Mouse (Mus musculus) hindlimb bud, embryonic 11.5 days (tissue): ENCODE data around the gene Sox9.

ENCODE experiments used
- DNase-seq: peaks from one replicate; pipeline ENCODE4 v3.0.0-alpha.2; 2012; ENCODE audit warnings: low read depth, low spot score; ENCODE audit errors: extremely low spot score

Gene Sox9

DNA sequence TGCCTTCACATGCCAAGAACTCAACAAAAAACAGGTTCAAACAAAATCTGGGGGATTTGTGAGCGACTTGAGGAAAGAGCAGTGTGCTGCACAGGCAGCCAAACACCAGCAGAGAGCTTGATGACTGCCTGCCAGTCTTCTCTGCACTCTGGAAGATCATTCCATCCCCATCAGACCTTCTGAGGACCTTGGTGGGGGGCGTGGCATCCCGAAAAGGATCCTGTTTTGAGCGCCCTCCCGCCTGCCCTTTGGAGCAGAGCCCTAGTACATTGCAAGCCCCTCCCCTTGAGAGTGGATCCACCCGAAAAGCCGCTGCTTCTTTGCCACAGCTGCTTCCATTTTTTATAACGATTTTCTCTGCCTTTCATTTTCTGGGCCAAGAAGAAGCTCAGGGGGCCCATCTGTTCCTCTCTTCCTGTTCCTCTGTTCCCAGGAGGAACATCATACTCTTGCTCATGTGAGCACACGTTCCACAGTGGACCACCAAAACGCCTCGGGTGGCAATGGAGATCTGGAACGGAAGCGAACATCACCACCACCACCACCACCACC, 16.9 kb downstream of the Sox9 start:
- DNase-seq: no peak

DNA sequence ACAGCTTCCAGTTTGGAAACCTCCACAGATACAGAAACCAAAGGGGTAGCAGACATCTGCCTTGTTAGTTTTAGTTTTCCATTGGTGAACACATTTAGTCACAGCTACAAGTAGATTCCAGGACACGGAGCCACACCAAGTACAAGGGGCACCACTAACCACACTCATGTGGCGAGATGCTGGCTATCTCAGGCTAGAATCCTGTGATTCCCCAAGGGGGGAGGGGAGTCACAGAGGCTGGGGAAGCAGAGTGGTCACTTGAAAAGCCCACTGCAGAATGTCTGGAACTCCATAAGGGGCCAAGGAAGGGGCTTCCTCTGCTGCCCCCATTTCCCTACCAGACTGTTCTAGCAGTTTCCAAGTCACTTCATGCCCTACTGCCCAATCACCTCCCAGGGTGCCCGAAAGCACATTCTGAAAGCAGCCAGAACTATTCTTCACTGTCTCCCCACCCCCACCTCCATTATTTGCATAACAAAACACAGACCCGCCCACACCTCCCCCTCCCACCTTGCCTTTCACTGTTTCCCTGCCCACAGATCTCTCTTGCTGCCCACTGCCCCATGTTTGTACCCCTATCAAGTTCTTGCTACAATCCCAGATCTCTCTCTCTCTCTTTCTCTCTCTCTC, 19.3 kb downstream of the Sox9 start:
- DNase-seq: no peak

DNA sequence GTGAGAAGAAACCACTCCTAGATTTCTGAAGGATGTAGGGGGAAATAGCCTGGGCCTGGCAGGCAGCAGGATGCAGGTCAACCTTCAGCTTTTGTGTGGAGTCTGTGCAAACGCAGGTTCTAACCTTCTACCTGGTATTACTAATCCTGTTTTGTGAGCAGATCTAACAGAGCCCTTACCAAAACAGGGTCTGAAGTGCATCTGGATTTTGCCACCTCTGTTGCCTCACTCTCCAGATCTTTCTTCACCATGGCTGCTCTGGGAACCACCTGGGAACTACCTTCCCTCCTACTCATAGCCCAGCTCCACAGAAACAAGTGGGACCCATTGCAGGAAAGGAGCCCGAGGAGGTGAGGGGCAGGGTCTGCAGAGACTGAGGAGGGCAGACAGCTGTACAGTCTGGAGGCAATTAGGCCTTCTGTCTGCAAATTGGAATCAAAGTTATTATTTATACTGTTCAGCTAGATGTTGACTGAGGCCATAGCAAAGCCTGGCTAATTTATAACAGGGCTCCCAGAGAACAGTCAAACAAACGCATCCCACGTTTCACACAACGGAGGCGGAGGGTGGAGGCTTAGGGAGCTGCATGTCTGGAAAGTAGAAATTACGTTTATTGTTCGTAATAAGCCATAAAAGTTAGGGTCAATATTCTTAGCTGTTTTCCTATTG, 25.9 kb downstream of the Sox9 start:
- no peak for DNase-seq

DNA sequence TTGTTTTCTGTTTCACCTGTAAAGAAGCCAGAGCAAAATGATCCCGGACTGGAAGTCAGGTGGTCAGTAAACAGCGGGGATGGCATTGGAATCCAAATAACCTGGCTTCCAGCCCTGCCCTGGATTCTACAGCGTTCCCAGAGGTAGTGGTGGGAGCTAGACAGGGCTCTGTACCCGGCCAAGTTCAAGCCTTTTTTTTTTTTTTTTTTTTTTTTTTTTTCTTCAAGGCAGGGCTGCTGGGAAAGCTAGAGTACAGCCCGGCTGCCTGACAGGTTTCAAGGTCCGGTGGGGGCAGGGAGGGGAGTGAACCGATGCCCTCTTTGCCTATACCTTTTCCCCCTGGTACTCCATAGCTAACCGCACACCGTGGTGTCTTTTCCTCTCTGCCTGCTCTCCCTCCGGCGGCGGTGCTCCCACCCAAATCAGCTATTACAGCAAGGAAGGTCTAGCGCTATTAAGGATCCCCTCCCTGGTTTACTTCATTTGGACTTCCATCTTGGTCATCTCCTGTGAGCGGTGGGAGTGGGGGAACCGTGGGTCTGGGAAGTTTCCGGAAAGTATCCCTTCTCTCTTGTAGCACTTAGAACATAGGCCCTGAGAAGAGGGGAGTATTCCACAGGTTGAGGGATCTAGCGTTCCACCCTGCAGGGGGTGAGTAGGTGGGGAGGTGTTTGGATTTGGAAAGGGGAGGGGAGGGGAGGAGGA, 28.6 kb downstream of the Sox9 start:
- no peak for DNase-seq

DNA sequence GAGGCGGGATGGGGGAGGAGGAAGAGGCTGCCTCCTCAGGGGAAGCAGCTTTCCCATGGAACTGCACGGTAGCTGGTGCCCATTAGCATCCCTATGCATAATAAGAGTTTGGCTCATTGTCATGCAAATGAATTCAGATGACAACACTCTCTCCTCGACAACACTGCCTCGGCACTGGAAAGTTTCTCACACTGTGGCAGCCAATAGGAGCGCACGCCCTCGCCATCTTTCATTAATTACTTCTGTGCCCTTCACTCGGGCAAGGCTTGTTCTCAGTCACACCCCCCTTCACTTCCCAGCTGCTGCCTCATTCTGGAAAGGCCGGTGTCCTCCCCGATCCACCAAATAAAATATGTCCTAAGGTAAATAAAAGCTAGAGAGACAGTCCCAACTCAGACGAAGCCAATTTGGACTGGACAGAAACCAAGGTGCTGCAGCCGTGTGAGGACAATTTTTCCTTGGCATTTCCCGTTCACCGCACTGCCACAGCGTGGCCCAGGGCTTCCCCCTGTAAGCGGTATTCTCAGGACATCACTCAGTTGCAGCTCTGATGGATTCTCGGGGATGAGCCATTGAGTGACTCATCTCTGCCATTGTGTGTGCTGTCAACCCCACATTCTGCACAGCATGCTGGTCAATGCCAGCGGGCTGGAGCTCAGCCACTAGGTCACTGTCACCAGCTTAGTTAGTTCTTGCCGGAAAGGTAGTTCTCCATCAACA, 29.3 kb downstream of the Sox9 start:
- no peak for DNase-seq

DNA sequence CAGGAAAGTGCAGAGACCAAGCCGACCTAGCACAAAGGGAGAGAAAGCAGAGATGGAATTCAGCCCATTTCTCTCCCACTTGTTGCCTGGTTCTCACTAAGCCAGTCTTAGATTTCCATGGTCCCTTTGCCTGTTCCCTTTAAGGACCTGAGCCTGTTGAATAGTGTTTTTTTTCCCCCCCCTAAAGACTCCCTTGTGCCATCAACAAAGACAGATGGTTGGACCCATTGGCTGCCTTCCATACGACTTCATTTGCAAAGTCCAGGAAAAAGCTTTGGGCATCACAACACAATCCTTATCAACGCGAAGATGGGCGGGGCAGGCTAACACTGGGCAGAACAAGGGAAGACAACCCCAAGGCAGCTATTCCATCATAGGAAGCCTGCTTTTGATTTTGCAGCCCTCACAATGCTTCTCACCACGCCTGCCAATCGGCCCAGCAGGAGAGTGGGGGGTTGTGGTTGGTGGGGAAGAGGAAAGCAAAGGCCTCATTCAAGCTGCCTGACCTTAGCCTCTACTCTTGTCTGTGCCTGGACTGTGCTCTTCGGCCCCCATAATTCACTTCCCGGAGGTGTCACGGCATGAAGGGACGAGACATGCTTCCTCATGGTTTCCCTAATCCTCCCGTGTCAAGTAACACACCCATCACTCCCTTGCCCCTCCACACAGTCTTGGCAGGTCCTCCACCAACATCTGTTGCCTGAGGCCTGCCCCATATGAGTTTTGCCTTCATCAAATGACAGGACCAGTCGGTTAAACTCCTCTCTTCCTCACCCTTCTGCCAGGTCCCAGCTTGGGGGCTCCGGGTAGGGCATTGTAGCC, 36.0 kb downstream of the Sox9 start:
- no peak for DNase-seq

DNA sequence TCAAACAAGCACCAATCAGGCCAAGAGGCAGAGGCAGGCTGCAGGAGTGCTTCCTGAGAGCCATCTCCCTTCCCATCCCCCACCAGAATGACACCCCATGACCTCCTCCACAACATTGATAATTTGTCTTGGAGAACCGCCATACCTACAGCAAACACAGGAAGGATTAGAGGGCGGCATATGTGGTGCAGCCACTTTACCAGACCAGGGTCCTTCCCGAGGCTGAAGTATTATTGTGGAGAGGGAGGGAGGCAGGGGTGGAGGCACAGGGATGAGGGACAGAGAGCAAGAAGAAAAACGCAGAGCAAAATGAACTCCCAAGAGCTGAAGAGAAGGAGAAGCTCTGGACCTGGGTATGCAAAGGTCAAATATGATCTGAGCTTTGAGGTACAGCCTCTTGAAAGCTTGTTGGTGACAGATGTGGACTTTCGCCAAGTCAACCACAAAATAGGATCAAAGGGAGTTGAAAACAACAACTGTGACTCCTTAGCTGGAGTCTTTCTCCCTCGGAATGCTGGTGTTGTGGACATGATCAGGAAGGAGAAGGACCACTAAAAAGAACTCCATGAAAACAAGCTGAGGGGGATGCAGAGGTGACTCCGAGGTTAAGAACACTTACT, 36.7 kb downstream of the Sox9 start:
- no peak for DNase-seq

DNA sequence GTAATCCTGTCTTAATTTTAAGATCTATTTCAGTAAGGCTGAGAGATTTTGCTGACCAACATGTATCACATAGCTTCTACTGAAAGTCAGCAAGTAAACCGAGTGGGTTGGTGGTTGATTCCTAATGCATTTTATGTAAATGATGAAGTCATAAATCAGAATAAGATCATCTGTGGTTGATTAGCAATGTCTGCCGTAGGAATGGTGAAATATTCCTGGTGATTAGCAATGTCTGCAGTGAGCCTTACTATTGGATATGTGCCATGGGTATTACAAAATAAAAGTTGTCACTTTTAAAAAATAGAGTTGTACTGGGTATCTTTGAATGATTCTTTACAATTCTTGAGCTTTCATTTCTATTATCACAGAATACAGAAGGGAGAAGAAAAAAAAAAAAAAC, 39.5 kb downstream of the Sox9 start:
- DNase-seq: no peak

DNA sequence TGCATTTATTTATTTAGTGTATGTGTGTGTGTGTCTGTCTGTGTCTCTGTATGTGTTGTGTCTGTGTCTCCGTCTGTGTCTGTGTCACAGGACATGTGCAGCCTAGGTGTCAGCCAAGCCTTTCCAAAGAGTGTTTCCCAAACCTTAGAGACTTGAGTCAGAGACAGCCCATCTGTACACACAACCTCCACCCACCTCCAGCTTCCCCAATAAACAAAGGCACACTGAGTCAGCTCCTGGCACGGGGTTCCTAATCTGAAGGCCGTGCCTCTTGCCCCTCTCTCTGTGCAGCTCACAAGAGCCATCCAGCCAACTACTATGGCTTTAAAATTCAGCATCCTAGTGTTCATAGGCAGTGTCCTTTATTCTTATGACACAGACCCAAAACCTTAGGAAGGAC, 42.1 kb downstream of the Sox9 start:
- no peak for DNase-seq

DNA sequence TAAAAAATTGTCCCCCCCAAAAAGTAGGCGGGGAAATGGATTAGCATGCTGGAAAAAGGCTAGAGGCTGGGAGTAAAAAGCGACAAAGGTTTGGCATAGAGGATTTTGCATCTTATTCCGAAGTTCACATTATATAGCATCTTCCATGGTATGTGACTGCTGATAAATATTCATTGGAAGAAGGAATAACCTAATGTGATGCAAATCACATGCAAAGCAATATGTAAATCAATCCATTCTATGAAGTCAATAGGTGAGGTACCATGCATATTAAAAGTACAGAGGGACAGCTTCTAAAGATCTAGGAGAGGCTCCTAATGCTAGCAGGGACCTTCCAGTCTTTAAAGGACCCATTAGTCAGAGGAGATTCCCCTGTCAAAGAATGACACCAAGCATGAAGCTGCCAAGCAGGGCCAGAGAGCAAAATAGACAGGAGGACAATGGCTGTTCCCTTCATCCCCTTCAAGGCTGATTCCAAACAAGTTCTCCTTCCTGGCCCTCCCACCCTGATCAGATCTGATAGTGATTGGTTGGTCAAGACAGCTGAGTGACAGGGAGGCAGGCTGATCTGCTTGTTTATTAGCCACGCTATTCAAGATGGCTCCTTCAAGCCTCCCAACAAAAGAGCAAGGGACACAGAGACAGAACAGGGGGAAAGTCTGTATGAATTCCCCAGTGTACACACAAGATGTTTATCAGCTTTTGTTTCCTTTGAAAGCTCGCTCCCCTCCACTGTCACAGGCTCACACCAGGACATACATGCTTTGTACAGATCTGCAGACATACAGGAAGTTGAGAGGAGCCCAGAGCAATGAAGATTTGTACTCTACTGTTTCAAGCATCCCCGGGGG, 44.4 kb downstream of the Sox9 start:
- DNase-seq: no peak

DNA sequence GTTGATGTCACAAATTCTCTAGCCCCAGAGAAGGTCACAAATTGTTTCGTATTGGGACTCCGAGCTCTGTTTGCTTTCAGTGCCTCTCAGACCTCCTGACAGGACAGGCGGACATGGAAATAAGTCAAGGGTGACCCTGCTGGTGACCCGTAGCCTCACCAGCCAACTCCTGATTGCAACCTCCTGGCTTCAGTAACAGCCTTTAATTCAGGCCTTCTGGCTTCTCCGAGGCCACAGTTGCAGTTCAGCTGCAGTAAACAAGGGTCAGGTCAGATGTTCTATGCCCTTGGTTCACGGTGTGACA, 45.0 kb downstream of the Sox9 start:
- DNase-seq: no peak

DNA sequence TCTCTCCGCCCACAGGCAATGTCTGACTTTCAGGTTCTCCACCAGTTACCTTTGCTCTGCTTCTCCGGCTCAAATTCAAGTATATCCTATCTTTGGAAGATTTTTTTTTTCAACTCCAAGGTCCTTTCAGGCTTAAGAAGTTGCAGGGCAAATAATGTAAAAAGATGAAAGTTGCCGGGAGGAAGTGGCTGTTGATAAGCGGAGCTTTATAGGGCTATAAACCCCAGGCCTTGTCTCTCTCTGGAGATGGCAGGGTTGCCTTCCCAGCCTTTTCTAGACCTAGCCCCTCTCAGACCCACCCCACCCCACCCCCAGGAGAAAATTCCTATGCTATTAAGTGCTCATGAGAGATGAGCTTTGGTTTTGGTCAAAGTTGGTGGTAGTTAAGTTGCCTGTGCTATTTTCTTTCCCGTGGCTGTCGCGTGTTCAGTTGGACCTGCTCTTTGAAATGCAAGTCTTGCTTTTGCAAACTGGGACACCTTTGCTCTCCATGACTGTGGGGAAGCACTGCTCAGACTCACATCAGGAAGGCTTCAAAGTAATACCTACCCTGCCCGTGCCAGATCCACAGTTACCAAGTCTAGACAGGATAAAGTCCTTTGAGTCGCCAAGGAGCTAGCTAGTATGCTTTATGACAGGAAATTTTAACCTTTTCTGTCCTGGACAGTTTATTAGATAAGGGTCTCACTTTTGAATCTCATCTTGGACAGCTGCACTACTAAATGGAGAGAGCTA, 46.7 kb downstream of the Sox9 start:
- no peak for DNase-seq

DNA sequence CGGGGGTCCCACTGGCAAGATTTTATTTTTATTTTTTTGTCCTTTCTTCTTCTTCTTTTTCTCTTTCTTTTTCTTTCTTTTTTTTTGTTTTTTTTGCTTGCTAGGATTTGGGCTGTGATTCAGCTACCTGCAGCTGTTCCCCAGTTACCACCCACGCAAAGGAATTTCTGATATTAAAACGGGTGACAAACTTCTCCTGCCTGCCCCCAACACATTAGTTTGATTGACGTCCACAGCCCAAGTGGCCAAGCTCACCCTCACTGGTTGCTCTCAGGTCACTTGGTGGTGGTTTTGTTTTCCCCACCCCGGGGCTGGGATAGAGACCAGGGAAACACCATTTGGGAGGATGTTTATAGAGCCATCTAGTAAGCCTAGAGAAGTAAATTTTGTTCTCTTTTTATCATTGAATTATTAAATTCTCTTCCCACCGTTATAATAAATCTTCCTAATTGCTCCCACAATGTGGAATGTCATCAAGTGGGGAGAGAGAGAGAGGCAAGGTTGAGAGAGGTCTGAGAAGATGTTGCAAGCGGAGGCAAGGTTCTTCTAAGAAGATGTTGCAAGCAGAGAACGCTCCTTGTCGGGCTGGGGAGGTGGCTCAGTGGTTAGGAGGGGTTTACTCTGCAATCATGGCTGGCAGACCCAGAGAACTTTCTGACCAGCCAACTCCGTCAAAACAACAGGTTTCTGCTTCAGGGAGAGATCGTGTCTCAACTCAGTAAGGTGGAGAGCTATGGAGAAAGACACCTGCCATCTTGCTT, 52.4 kb downstream of the Sox9 start:
- no peak for DNase-seq

DNA sequence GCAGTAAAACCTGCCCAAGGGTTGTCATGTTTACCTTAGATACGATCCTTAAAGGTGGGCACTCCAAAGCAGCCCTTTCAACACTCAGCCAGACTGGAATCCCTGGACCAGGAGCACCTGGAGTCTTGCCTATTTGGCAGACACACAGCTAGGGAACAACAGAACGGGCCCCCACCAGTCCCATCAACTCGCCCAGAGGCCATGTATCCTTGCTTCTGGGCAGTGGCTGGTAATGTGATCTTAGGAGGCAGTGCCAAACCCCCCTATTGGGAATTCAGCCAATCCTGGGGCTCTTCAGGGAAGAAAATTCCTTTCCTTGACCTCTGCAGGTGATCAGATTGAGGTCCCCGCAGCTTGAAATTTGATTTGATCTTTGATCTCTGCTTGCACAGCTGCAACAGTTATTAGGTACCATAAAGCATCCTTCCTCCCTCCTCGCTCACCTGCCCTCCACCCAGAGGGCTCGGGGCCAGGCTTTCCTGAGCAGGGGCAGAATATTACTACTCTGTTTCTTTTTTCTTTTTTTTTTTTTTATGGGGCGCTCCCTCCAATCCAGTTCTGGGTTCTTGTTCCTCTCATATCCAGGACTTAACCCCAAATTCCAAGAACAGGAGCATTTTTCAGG, 53.6 kb downstream of the Sox9 start:
- no peak for DNase-seq
